Mouse (Mus musculus): ENCODE results near the gene Armc8. TPM values are rescaled to one million over a fixed set of nuclear protein-coding genes. Genes with fewer than 3 reads are reported as not detected.

Gene Armc8
- total RNA-seq (2023; ENCODE audit: inconsistent age) = 29.2 to 31.3 TPM (median 30.7 TPM) in 4 replicates

GRCm38 (mm10) chr9:99568347-99569070 lies at the start of gene Armc8:
Gene Armc8 (minus strand): TSS chr9:99568899.

GRCm38 (mm10) chr9:99612202-99612601 lies 43.5 kb upstream of the Armc8 start, which contains the start of gene A4gnt:
Gene A4gnt (plus strand): TSS chr9:99612502.

GRCm38 (mm10) chr9:99575677-99576480 lies 7.2 kb upstream of the Armc8 start, which contains the start of gene Dbr1:
Gene Dbr1 (plus strand): TSS chr9:99575799.

GRCm38 (mm10) chr9:99451161-99451560 lies 117.5 kb downstream of the Armc8 start, which contains the start of gene Nme9:
Gene Nme9 (plus strand): TSS chr9:99451475.

GRCm38 (mm10) chr9:99437031-99437764 lies 131.5 kb downstream of the Armc8 start, which contains the start of gene Mras:
Gene Mras (minus strand): TSS chr9:99437381.

Other genes with a start within 250 kb of the Armc8 start
- not detected in 4 replicates for gene Esyt3, start 210.3 kb downstream of the Armc8 start, total RNA-seq (2023; ENCODE audit: inconsistent age)
- 0.39 to 0.48 TPM (median 0.45 TPM) in 3 of 4 replicates, not detected in the other for gene Mras, start 131.5 kb downstream of the Armc8 start, total RNA-seq (2023; ENCODE audit: inconsistent age)
- not detected in 4 replicates for gene Nme9, start 117.4 kb downstream of the Armc8 start, total RNA-seq (2023; ENCODE audit: inconsistent age)
- 24.8 to 30.8 TPM (median 26.7 TPM) in 4 replicates for gene Dbr1, start 6.9 kb upstream of the Armc8 start, total RNA-seq (2023; ENCODE audit: inconsistent age)
- gene A4gnt, start 43.6 kb upstream of the Armc8 start, total RNA-seq (2023; ENCODE audit: inconsistent age) = not detected in 4 replicates
- not detected in 4 replicates for gene Dzip1l, start 60.6 kb upstream of the Armc8 start, total RNA-seq (2023; ENCODE audit: inconsistent age)
- gene Cldn18, start 148.4 kb upstream of the Armc8 start, total RNA-seq (2023; ENCODE audit: inconsistent age) = not detected in 4 replicates